Mouse (Mus musculus) intestine, embryonic 16.5 days (tissue): ENCODE measurements around the gene Cdc20b. TPM values are rescaled to one million over a fixed set of nuclear protein-coding genes. Genes with fewer than 3 reads are reported as not detected.
"Not testable (repeated sequence)": the region's sequence is repeated elsewhere in the genome, so short reads cannot be mapped to it uniquely, and the experiment has no call there.

Experiments
- ATAC-seq: fragments of 200-750 bp; cut with Nextera tagmentation; 2 replicates; pipeline ENCODE4 v1.8.0; 2017; ENCODE audit warnings: moderate TSS enrichment, moderate library complexity
- H3K27ac ChIP-seq: fragments of 300-500 bp; sonication (generic); 2 replicates; pipeline ENCODE4 v1.5.1; 2014; ENCODE audit warnings: mild to moderate bottlenecking, low read length
- H3K27me3 ChIP-seq: fragments of 300-500 bp; sonication (generic); replicated peaks from 2 replicates; pipeline ENCODE4 v1.6.1; 2014; ENCODE audit warnings: low read length, control low read depth, mixed read lengths; ENCODE audit not compliant: control insufficient read depth, insufficient read depth
- H3K36me3 ChIP-seq: fragments of 300-500 bp; sonication (generic); 2 replicates; pipeline ENCODE4 v1.6.1; 2014; ENCODE audit warnings: low read length, control low read depth; ENCODE audit not compliant: control insufficient read depth, insufficient read depth
- H3K4me1 ChIP-seq: fragments of 300-500 bp; sonication (generic); 2 replicates; pipeline ENCODE4 v1.6.1; 2014; ENCODE audit warnings: low read length, control low read depth, mixed read lengths; ENCODE audit not compliant: control insufficient read depth, insufficient read depth
- H3K4me2 ChIP-seq: fragments of 300-500 bp; sonication (generic); 2 replicates; pipeline ENCODE4 v1.6.1; 2014; ENCODE audit warnings: low read depth, low read length, control low read depth
- H3K4me3 ChIP-seq: fragments of 300-500 bp; sonication (generic); 2 replicates; pipeline ENCODE4 v1.5.1; 2014; ENCODE audit warnings: mild to moderate bottlenecking, low read length
- H3K9ac ChIP-seq: fragments of 300-500 bp; sonication (generic); 2 replicates; pipeline ENCODE4 v1.6.1; 2014; ENCODE audit warnings: low read depth, low read length
- H3K9me3 ChIP-seq: fragments of 300-500 bp; sonication (generic); 2 replicates; pipeline ENCODE4 v1.6.1; 2016; ENCODE audit warnings: low read length, control low read depth; ENCODE audit not compliant: control insufficient read depth
- WGBS: fragments of 180-500 bp; shearing (Covaris S2); extraction: QIAGEN DNeasy Blood & Tissue Kit; methylation state at CpG from one replicate; pipeline ENCODE4 v1.1.7; 2014; 5-methylcytosine and 5-hydroxymethylcytosine counted together
- polyA plus RNA-seq: library from polyadenylated mRNA; unstranded; fragments of >200 nt; fragmentation: Nextera tagmentation; extraction: Ambion mirVana; gene quantifications from 2 replicates; pipeline ENCODE4 v1.2.1, GENCODE M21; 2015

Gene Cdc20b
- polyA plus RNA-seq, 1 experiment from 2014 or later, result not detected

DNA sequence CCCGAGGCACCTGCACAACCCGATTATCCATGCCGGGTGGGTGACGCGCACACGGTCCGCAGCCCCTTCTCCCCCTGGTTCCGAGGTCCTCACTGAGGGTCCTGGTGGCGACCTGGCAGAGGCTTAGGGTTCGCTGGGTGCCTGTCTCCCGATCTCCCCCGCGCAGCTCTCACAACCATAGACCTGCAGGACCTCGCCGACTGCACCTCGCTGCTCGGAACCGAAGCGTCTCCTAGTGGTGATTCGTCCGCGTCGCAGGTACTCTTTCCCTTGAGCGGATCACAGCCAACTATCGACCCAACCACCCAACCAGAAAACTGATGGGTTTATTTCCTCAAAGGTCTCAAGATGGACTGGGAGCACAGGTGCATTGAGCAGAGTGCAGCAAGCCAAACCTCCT is 40.7 kb upstream of the Cdc20b start:
- 1% methylated on average over 25 of the region's 25 CpGs for WGBS
- Histone ChIP-seq H3K27me3 (peaks cover 76% of the 10 kb centered on the region), H3K4me1 (peaks cover 22% of the 10 kb centered on the region), H3K36me3 (no peaks in the 10 kb centered on the region), H3K9me3 (no peaks in the 10 kb centered on the region), H3K9ac (peak overlapping the region; percentile 40), H3K4me2 (peak overlapping the region; percentile 74), H3K4me3 (peak overlapping the region; percentile 41), H3K27ac (no peak overlapping the region)
- peak; percentile 67 for ATAC-seq

DNA sequence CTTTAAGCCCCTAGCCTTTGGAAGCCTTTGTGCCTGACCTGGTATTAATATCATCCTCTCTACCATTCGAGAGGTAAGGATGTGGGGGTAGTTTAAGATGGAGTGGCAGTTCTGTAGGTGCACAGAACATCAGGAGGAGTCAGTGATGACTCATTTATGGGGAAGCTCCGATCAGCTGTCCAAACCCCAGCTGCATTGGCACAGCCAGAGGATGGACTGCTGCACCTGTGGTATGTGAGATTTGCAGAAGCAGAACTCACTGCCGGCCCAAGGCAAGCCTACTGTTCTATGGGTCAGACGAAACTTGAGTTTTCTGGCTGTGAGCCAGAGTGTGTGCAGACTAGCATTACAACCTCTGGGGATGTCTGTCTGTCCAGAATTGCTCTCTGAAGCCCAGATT is 38.5 kb upstream of the Cdc20b start:
- Histone ChIP-seq H3K27me3 (peaks cover 58% of the 10 kb centered on the region), H3K4me1 (peaks cover 18% of the 10 kb centered on the region), H3K4me2 (no peak overlapping the region), H3K9ac (no peak overlapping the region), H3K27ac (no peak overlapping the region), H3K36me3 (no peaks in the 10 kb centered on the region), H3K4me3 (no peak overlapping the region), H3K9me3 (no peaks in the 10 kb centered on the region)
- WGBS, result 69% methylated on average over 4 of the region's 4 CpGs
- ATAC-seq, result no peak

GRCm38 (mm10) chr13:112997369-112997768 is 37.5 kb upstream of the Cdc20b start:
- peaks cover 53% of the 10 kb centered on the region for H3K27me3 ChIP-seq
- no peak for ATAC-seq
- H3K4me2 ChIP-seq, result no peak overlapping the region
- H3K4me3 ChIP-seq, result no peak overlapping the region
- H3K27ac ChIP-seq, result no peak overlapping the region
- H3K4me1 ChIP-seq, result peaks cover 18% of the 10 kb centered on the region
- H3K36me3 ChIP-seq, result no peaks in the 10 kb centered on the region
- H3K9me3 ChIP-seq, result no peaks in the 10 kb centered on the region
- H3K9ac ChIP-seq, result no peak overlapping the region
- WGBS, result 65% methylated on average over 6 of the region's 6 CpGs

- Histone ChIP-seq H3K27ac (no peak overlapping the region), H3K27me3 (peaks cover 43% of the 10 kb centered on the region), H3K9me3 (no peaks in the 10 kb centered on the region), H3K4me1 (peaks cover 14% of the 10 kb centered on the region), H3K9ac (peak overlapping the region; percentile 56), H3K4me3 (peak overlapping the region; percentile 52), H3K36me3 (no peaks in the 10 kb centered on the region), H3K4me2 (peak overlapping the region; percentile 87)
- ATAC-seq, result peak; percentile 21; the same call in 1 of the 2 replicates
- under 1% methylated on average over 46 of the region's 46 CpGs for WGBS
Measured at GRCm38 (mm10) chr13:112998427-112999201, 36.3 kb upstream of the Cdc20b start.

GRCm38 (mm10) chr13:113000090-113000489 is 34.8 kb upstream of the Cdc20b start:
- Histone ChIP-seq H3K4me2 (no peak overlapping the region), H3K27me3 (peaks cover 28% of the 10 kb centered on the region), H3K9ac (no peak overlapping the region), H3K9me3 (no peaks in the 10 kb centered on the region), H3K4me3 (no peak overlapping the region), H3K36me3 (no peaks in the 10 kb centered on the region), H3K27ac (no peak overlapping the region), H3K4me1 (peaks cover 8% of the 10 kb centered on the region)
- WGBS, result 62% methylated on average over 3 of the region's 3 CpGs
- peak; percentile 4; the same call in 1 of the 2 replicates for ATAC-seq

DNA sequence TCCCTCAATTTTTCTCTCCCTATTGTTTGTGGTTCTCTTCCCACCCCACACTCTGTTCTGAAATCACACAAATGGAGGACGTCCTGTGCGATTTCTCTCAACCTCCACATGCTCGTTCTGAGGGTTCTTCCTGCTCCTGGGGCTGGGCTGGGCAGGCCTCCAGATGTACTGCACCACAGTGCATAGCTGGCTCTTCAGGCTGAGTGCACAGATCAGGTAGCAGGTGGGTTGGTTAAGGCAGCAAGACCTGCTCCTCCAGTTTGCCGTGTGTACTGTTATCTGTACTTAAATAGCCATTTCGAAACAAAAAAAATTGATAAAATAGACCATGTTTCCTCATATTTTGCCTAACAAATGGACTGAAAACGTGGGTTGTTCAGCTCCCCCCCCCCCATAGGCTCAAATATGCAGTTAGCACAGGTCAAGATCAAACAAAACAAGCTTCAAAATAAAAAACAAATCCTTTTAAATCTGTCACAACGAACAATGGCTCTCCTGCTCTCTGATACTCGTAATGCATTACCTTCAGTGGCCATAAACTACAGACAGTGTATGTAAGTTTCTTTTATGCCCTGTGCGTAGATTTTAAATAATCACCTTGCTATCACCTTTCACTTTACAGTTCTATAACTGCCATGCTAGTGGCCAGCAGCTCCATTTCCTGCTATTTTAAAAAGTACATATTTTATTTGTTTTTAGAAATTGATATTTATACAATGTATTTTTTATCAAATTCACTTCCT is 34.2 kb upstream of the Cdc20b start:
- H3K9me3 ChIP-seq, result no peaks in the 10 kb centered on the region
- peak; percentile 99 for ATAC-seq
- no peak overlapping the region for H3K27ac ChIP-seq

DNA sequence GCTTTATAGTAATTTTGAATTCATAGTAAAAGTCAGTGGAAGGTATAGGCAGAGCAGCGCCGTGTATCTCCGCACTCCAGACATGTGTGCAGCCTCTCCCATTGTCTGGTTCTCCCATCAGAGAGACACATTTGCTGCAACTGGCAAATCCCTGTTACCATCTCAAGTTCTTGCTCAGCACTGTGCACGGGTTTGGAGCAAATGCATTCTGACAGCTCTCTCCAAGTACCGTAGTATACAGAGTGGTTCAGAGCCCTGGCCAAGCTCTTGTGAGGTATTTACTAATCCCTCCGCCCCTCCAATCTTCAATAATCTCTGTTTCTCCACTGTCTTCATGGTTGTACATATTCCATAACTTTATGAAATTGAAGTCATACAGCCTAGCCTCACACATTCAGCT is 22.2 kb upstream of the Cdc20b start:
- no peak overlapping the region; the same call in 1 of the 2 replicates for H3K4me2 ChIP-seq
- no peak overlapping the region for H3K27ac ChIP-seq
- no peak overlapping the region for H3K4me3 ChIP-seq
- no peaks in the 10 kb centered on the region for H3K27me3 ChIP-seq
- WGBS, result 79% methylated on average over 6 of the region's 6 CpGs
- H3K9me3 ChIP-seq, result no peaks in the 10 kb centered on the region
- H3K9ac ChIP-seq, result no peak overlapping the region
- H3K36me3 ChIP-seq, result no peaks in the 10 kb centered on the region
- no peaks in the 10 kb centered on the region for H3K4me1 ChIP-seq
- ATAC-seq, result no peak

More for the DNA sequence above, 34.2 kb upstream of the Cdc20b start:
- Histone ChIP-seq H3K27me3 (peaks cover 24% of the 10 kb centered on the region), H3K9ac (no peak overlapping the region), H3K4me3 (no peak overlapping the region), H3K4me2 (peak overlapping the region; percentile 25; the same call in 1 of the 2 replicates), H3K4me1 (peaks cover 8% of the 10 kb centered on the region), H3K36me3 (no peaks in the 10 kb centered on the region)
- WGBS, result 45% methylated on average over 9 of the region's 9 CpGs

DNA sequence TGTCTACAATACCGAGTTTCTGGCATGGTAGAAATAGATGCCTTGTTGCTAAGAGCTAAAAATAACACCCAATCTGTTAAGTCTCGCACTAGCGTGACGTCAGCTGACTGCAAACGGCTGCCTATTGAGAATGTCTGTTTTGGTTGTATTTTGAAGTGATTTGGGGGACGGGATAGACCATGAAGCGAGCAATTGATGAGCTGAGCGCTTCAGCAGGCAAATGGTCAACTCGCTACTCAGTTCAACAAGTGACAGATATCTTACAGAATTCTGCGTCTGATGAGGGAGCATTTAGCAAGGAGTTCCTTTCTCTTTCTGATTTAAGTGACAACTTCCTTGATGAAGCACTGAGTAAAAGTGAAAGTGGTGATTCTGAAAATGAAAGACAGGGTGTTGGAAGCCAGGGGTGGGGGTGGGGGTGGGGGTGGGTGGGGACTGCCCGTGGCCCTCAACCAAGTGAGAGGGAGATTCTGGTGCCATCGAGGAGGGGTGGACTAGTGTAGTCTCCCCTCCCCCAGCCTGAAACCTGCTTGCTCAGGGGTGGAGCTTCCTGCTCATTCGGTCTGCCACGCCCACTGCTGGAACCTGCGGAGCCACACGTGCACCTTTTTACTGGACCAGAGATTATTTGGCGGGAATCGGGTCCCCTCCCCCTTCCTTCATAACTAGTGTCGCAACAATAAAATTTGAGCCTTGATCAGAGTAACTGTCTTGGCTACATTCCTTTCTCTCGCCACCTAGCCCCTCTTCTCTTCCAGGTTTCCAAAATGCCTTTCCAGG is 21.5 kb upstream of the Cdc20b start:
- H3K9ac ChIP-seq, result not testable (repeated sequence)

GRCm38 (mm10) chr13:113021521-113021920 is 13.4 kb upstream of the Cdc20b start:
- no peaks in the 10 kb centered on the region for H3K9me3 ChIP-seq
- ATAC-seq, result no peak
- no peak overlapping the region for H3K27ac ChIP-seq
- 84% methylated on average over 2 of the region's 2 CpGs for WGBS
- H3K27me3 ChIP-seq, result no peaks in the 10 kb centered on the region
- no peak overlapping the region for H3K9ac ChIP-seq
- no peaks in the 10 kb centered on the region for H3K36me3 ChIP-seq
- H3K4me2 ChIP-seq, result no peak overlapping the region
- no peak overlapping the region for H3K4me3 ChIP-seq
- H3K4me1 ChIP-seq, result 0 out of 2 replicates have a peak, but pooled peaks cover 4% of the 10 kb centered on the region

More for the DNA sequence above, 21.5 kb upstream of the Cdc20b start:
- not testable (repeated sequence) for H3K4me1 ChIP-seq, H3K27me3 ChIP-seq, ATAC-seq, H3K36me3 ChIP-seq, H3K27ac ChIP-seq, H3K9me3 ChIP-seq
- Histone ChIP-seq H3K4me2 (peak overlapping the region; percentile 40), H3K4me3 (peak overlapping the region; percentile 33)
- WGBS, result 42% methylated on average over 19 of the region's 20 CpGs
